Mouse (Mus musculus): ENCODE data around the gene Hjurp. TPM values are rescaled to one million over a fixed set of nuclear protein-coding genes. Genes with fewer than 3 reads are reported as not detected.
A peak's percentile ranks its signal among the peaks of the same experiment; 100 is the strongest.

The Hjurp gene
- polyA plus RNA-seq, 1 experiment from 2014 or later = 182 TPM

DNA sequence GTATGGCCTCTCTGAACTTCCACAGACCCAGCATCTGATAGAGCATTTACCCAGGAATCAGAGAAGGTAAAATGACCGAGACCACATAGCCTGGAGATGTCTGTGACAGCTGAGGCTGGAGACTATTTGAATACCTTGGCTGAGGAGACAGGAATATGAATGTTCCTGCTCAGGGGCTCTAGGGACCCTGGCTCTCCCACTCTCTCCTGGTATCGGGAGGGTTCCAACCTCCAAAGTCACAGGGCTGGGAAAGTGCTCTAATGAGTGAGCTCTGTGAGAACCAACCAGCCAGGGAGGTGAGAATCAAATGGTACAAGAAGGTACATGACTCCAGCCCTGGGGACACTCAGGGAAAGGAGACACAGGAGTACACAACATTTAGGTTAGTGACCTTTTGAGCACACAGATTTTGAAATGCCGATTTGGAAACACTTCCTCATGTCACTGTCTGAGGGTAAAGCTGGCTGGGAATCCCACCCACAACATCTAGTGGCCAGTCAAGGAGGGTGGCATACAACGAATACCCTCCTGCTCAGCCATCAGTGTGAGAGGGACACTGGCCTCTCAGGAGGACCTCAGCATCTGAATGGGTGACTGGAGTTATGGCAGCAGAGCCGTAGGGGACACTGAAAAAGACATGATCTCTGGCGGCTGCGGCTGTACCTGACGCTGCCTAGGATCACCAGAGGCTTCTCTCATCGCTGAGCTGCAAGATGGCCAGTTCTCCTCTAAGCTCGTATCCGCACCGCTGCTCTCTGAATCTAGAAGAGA, 7.7 kb downstream of the Hjurp start:
- no peak for DNase-seq (ENCODE audit: low spot score)
- Histone ChIP-seq H3K4me1 (replicated peaks; ENCODE audit: control insufficient read depth, insufficient read depth, low read length) (no peaks in the 10 kb centered on the region), H3K27ac (ENCODE audit: low read depth) (no peak overlapping the region), H3K9ac (ENCODE audit: low read length) (no peak overlapping the region), H3K4me3 (ENCODE audit: low read depth, low read length) (no peak overlapping the region), H3K9me3 (ENCODE audit: control insufficient read depth, low read length) (no peaks in the 10 kb centered on the region), H3K36me3 (ENCODE audit: control insufficient read depth, insufficient read depth, low read length) (peaks cover 91% of the 10 kb centered on the region), H3K27me3 (replicated peaks; ENCODE audit: control insufficient read depth, insufficient read depth, low read length) (no peaks in the 10 kb centered on the region), H3K4me2 (ENCODE audit: low read length) (no peak overlapping the region)
- ATAC-seq (replicated peaks; ENCODE audit: low FRiP score, low TSS enrichment, low read depth) = no peak
- WGBS = 90% methylated on average over 12 of the region's 12 CpGs

DNA sequence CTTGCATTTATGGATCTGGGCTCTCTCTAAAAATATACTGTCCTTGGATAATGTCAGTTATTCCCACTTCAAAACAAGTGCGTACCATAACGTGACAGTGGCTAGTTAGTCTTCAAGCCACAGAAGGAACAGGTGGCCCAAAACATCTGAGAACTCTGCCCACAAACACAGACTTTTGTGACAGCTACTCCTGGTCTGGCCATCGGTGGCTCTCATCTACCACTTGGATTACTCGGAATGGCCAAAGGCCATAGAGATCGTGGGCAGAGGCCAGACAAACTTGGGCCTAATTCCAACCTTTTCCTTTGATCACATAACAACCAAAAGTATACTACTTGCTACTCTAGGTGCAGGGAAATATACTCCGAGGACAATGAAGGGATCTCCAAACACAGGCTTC, 9.4 kb downstream of the Hjurp start:
- Histone ChIP-seq H3K36me3 (ENCODE audit: control insufficient read depth, insufficient read depth, low read length) (peaks cover 91% of the 10 kb centered on the region), H3K9ac (ENCODE audit: low read length) (no peak overlapping the region), H3K27me3 (replicated peaks; ENCODE audit: control insufficient read depth, insufficient read depth, low read length) (no peaks in the 10 kb centered on the region), H3K27ac (ENCODE audit: low read depth) (no peak overlapping the region), H3K4me3 (ENCODE audit: low read depth, low read length) (no peak overlapping the region), H3K4me1 (replicated peaks; ENCODE audit: control insufficient read depth, insufficient read depth, low read length) (no peaks in the 10 kb centered on the region), H3K4me2 (ENCODE audit: low read length) (no peak overlapping the region), H3K9me3 (ENCODE audit: control insufficient read depth, low read length) (no peaks in the 10 kb centered on the region)
- DNase-seq (ENCODE audit: low spot score) (no peak), ATAC-seq (replicated peaks; ENCODE audit: low FRiP score, low TSS enrichment, low read depth) (no peak)
- 88% methylated on average over 6 of the region's 6 CpGs for WGBS

DNA sequence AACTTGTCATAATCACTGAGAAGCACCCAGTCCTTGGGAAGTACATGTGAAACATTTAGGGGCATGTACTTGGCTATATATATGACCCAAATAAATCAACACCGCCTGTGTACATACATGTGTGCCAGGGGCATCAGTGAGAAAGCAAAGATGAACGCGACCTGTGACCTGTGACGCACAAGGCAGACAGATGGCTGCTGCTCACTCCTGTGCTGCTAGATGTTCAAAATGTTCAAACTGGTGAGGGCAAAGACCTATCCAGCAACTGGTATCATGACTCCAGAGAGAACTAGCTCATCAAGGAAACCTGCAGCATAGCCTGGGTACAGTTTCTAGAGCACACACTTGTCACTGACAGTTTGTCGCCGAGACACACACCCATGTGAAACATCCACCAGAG, 9.9 kb downstream of the Hjurp start:
- no peaks in the 10 kb centered on the region; the same call in 1 of the 2 replicates for H3K4me1 ChIP-seq (replicated peaks; ENCODE audit: control insufficient read depth, insufficient read depth, low read length)
- H3K4me2 ChIP-seq (ENCODE audit: low read length) = no peak overlapping the region
- peaks cover 91% of the 10 kb centered on the region for H3K36me3 ChIP-seq (ENCODE audit: control insufficient read depth, insufficient read depth, low read length)
- H3K9ac ChIP-seq (ENCODE audit: low read length) = no peak overlapping the region
- DNase-seq (ENCODE audit: low spot score) = no peak
- no peak for ATAC-seq (replicated peaks; ENCODE audit: low FRiP score, low TSS enrichment, low read depth)
- no peak overlapping the region for H3K27ac ChIP-seq (ENCODE audit: low read depth)
- 93% methylated on average over 6 of the region's 6 CpGs for WGBS
- H3K4me3 ChIP-seq (ENCODE audit: low read depth, low read length) = no peak overlapping the region
- H3K27me3 ChIP-seq (replicated peaks; ENCODE audit: control insufficient read depth, insufficient read depth, low read length) = no peaks in the 10 kb centered on the region
- no peaks in the 10 kb centered on the region for H3K9me3 ChIP-seq (ENCODE audit: control insufficient read depth, low read length)

DNA sequence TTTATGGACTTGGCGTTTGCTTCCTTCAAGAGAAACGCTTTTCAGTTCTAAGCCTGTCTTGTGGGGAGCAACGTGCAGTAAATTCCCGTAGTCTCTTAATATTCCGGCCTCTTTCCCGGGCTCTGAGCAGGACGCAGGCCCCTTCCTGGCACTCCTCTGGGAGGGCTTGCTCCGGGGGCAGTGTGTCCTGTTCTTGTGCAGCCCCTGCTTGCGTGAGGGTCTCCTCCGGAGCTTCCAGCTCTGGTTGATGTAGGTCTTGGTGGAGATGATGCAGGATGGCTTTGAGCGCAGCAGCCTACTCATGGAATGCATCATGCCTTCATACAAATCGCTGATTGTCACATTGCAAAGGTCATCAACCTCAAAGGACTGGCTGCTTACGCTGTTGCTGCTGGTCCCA, 11.3 kb downstream of the Hjurp start:
- H3K9me3 ChIP-seq (ENCODE audit: control insufficient read depth, low read length) = no peaks in the 10 kb centered on the region
- H3K27me3 ChIP-seq (replicated peaks; ENCODE audit: control insufficient read depth, insufficient read depth, low read length) = no peaks in the 10 kb centered on the region
- ATAC-seq (replicated peaks; ENCODE audit: low FRiP score, low TSS enrichment, low read depth) (no peak), DNase-seq (ENCODE audit: low spot score) (no peak)
- H3K4me3 ChIP-seq (ENCODE audit: low read depth, low read length) = no peak overlapping the region
- no peak overlapping the region for H3K4me2 ChIP-seq (ENCODE audit: low read length)
- peaks cover 91% of the 10 kb centered on the region for H3K36me3 ChIP-seq (ENCODE audit: control insufficient read depth, insufficient read depth, low read length)
- no peak overlapping the region for H3K27ac ChIP-seq (ENCODE audit: low read depth)
- H3K4me1 ChIP-seq (replicated peaks; ENCODE audit: control insufficient read depth, insufficient read depth, low read length) = no peaks in the 10 kb centered on the region; the same call in 1 of the 2 replicates
- WGBS = 91% methylated on average over 13 of the region's 13 CpGs
- H3K9ac ChIP-seq (ENCODE audit: low read length) = no peak overlapping the region

DNA sequence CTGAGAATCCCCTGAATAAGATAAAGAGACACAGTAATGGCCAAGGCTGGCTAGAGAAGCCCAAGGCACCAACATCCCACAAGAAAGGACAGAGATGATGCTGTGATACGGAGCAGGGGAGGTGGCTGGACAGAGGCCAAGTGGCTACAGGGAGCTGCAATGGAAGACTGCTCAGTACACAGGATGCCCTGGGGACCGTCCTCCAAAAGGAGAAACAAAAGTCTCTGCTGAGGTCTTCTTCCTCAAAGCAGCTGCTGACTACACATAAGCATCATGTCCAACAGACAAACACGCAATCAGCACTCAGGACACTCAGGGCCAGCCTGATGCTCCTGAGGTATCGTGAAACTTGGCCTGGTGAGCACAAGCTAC, 12.6 kb downstream of the Hjurp start:
- DNase-seq (ENCODE audit: low spot score) (no peak), ATAC-seq (replicated peaks; ENCODE audit: low FRiP score, low TSS enrichment, low read depth) (no peak)
- Histone ChIP-seq H3K36me3 (ENCODE audit: control insufficient read depth, insufficient read depth, low read length) (peaks cover 100% of the 10 kb centered on the region), H3K4me2 (ENCODE audit: low read length) (no peak overlapping the region), H3K4me1 (replicated peaks; ENCODE audit: control insufficient read depth, insufficient read depth, low read length) (no peaks in the 10 kb centered on the region; the same call in 1 of the 2 replicates), H3K9ac (ENCODE audit: low read length) (no peak overlapping the region), H3K4me3 (ENCODE audit: low read depth, low read length) (no peak overlapping the region), H3K27ac (ENCODE audit: low read depth) (no peak overlapping the region), H3K27me3 (replicated peaks; ENCODE audit: control insufficient read depth, insufficient read depth, low read length) (no peaks in the 10 kb centered on the region), H3K9me3 (ENCODE audit: control insufficient read depth, low read length) (no peaks in the 10 kb centered on the region)
- WGBS = 79% methylated on average over 4 of the region's 4 CpGs

DNA sequence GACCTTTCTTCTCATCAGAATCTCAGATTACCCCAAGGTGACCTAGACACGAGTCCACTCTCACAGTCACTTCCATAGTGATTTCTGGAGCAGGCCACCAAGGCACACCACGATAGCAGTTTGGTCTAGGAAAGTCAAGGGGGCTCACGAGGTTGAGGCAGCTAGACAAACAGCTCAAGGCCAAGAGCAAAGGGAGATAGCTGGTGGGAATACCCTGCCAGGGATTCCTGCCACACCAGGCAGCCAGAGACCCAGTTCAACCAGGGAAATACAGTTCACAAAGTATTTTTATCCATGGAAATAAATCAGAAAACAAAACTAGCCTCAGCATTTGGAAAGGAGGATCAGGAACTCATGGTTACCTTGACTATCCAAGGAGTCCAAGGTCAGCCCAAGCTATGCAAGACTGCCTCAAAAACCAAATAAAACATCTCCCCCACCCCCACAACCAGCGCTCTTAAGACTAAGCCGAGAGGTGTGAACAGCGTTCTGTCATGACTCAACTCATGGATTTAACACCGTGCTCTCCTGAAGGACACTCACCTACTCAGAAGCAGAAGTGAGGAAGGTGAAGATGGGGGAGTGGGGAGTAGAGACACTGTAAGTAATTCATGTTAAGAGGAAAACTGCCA, 13.1 kb downstream of the Hjurp start:
- H3K27ac ChIP-seq (ENCODE audit: low read depth) = no peak overlapping the region
- no peaks in the 10 kb centered on the region; the same call in 1 of the 2 replicates for H3K4me1 ChIP-seq (replicated peaks; ENCODE audit: control insufficient read depth, insufficient read depth, low read length)
- ATAC-seq (replicated peaks; ENCODE audit: low FRiP score, low TSS enrichment, low read depth) = no peak
- H3K4me3 ChIP-seq (ENCODE audit: low read depth, low read length) = no peak overlapping the region
- no peak overlapping the region for H3K4me2 ChIP-seq (ENCODE audit: low read length)
- DNase-seq (ENCODE audit: low spot score) = no peak
- 87% methylated on average over 7 of the region's 7 CpGs for WGBS
- H3K9me3 ChIP-seq (ENCODE audit: control insufficient read depth, low read length) = no peaks in the 10 kb centered on the region
- H3K9ac ChIP-seq (ENCODE audit: low read length) = no peak overlapping the region
- peaks cover 100% of the 10 kb centered on the region for H3K36me3 ChIP-seq (ENCODE audit: control insufficient read depth, insufficient read depth, low read length)
- no peaks in the 10 kb centered on the region for H3K27me3 ChIP-seq (replicated peaks; ENCODE audit: control insufficient read depth, insufficient read depth, low read length)

DNA sequence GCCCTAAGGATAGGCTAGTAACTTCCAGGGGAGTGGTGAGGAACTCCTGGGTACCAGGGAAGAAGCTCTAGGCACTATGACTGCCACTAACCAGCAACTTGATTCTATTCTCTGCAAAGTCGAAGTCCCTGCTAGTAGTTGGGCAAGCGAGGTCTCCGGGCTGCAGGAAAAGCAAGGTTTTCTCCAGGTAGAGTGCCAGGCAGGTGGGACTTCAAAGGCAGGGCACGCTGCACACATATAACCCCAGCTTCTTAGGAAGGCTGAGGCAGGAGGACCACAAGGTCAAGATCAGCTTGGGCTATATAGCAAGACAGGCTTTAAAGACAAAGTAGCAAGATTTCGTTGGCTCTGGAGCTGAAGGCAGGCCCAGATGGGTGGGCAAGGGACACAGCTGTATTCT, 13.7 kb downstream of the Hjurp start:
- no peaks in the 10 kb centered on the region for H3K9me3 ChIP-seq (ENCODE audit: control insufficient read depth, low read length)
- no peaks in the 10 kb centered on the region; the same call in 1 of the 2 replicates for H3K4me1 ChIP-seq (replicated peaks; ENCODE audit: control insufficient read depth, insufficient read depth, low read length)
- 90% methylated on average over 5 of the region's 5 CpGs for WGBS
- H3K27me3 ChIP-seq (replicated peaks; ENCODE audit: control insufficient read depth, insufficient read depth, low read length) = no peaks in the 10 kb centered on the region
- no peak for DNase-seq (ENCODE audit: low spot score)
- H3K9ac ChIP-seq (ENCODE audit: low read length) = no peak overlapping the region
- H3K4me2 ChIP-seq (ENCODE audit: low read length) = no peak overlapping the region
- no peak overlapping the region for H3K4me3 ChIP-seq (ENCODE audit: low read depth, low read length)
- no peak for ATAC-seq (replicated peaks; ENCODE audit: low FRiP score, low TSS enrichment, low read depth)
- peaks cover 94% of the 10 kb centered on the region for H3K36me3 ChIP-seq (ENCODE audit: control insufficient read depth, insufficient read depth, low read length)
- no peak overlapping the region for H3K27ac ChIP-seq (ENCODE audit: low read depth)

DNA sequence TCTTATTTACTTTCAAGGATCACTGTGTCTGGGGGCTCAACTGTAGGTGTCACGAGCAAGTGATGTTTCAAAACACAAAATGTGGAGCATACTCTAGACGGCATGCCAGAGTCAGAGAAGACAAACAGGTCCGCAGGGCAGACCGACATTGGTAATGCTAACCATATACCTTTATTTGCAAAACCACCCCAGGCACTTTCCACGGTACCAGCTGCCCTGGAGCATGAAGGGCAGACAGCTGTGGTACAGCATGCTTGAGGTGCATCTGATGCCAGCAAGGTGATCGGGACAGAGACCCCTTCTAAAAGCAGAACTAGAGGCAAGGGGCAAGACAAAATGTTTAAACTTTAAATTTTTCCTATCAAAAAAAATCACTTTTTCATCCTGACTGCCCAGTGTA, 14.5 kb downstream of the Hjurp start:
- ATAC-seq (replicated peaks; ENCODE audit: low FRiP score, low TSS enrichment, low read depth) = no peak
- H3K27me3 ChIP-seq (replicated peaks; ENCODE audit: control insufficient read depth, insufficient read depth, low read length) = no peaks in the 10 kb centered on the region
- no peak overlapping the region for H3K4me2 ChIP-seq (ENCODE audit: low read length)
- WGBS = 72% methylated on average over 6 of the region's 6 CpGs
- no peak overlapping the region for H3K4me3 ChIP-seq (ENCODE audit: low read depth, low read length)
- H3K27ac ChIP-seq (ENCODE audit: low read depth) = no peak overlapping the region
- H3K36me3 ChIP-seq (ENCODE audit: control insufficient read depth, insufficient read depth, low read length) = peaks cover 86% of the 10 kb centered on the region
- H3K9me3 ChIP-seq (ENCODE audit: control insufficient read depth, low read length) = no peaks in the 10 kb centered on the region
- DNase-seq (ENCODE audit: low spot score) = no peak
- no peak overlapping the region for H3K9ac ChIP-seq (ENCODE audit: low read length)
- H3K4me1 ChIP-seq (replicated peaks; ENCODE audit: control insufficient read depth, insufficient read depth, low read length) = no peaks in the 10 kb centered on the region; the same call in 1 of the 2 replicates

DNA sequence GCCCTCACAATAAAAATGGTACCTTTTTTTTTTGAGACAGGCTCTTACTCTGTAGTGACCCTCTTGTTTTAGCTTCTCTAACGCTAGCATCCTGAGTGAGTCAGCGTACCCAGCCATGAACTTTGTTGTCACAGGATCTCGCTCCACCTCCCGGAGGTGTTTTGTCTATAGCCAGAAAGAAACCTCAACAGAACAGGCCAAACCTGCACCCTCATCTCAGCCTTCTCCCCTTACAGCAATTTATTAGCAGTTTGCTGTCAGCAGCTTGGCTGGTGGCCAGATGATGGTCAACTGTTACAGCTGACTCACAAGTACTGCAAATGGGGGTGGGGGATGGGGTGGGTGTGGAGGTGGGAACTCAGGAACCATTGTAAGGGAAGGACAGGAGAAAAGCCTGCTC, 15.2 kb downstream of the Hjurp start:
- Histone ChIP-seq H3K4me1 (replicated peaks; ENCODE audit: control insufficient read depth, insufficient read depth, low read length) (no peaks in the 10 kb centered on the region; the same call in 1 of the 2 replicates), H3K9ac (ENCODE audit: low read length) (no peak overlapping the region), H3K27ac (ENCODE audit: low read depth) (no peak overlapping the region), H3K36me3 (ENCODE audit: control insufficient read depth, insufficient read depth, low read length) (peaks cover 79% of the 10 kb centered on the region), H3K27me3 (replicated peaks; ENCODE audit: control insufficient read depth, insufficient read depth, low read length) (no peaks in the 10 kb centered on the region), H3K4me2 (ENCODE audit: low read length) (no peak overlapping the region), H3K9me3 (ENCODE audit: control insufficient read depth, low read length) (peaks cover 2% of the 10 kb centered on the region), H3K4me3 (ENCODE audit: low read depth, low read length) (no peak overlapping the region)
- ATAC-seq (replicated peaks; ENCODE audit: low FRiP score, low TSS enrichment, low read depth) (peak; percentile 3; the same call in 1 of the 2 replicates), DNase-seq (ENCODE audit: low spot score) (peak; percentile 86)
- whole genome bisulfite sequencing = 70% methylated on average over 4 of the region's 4 CpGs

Measured in intestine, embryonic 14.5 days (tissue).